Mouse (Mus musculus) macrophage (primary cell): Measurements from ENCODE around the gene Timm13. TPM values are rescaled to one million over a fixed set of nuclear protein-coding genes. Genes with fewer than 3 reads are reported as not detected.

ENCODE experiments used
- polyA plus RNA-seq: library from polyadenylated mRNA; stranded (reverse); fragments of 250-400 nt; gene quantifications from 3 replicates; pipeline ENCODE4 v1.2.4, GENCODE M21; 2018; ENCODE audit warnings: inconsistent platforms

The Timm13 gene
- polyA plus RNA-seq, 1 experiment from 2014 or later = 25.5 TPM

Other genes with a start within 250 kb of the Timm13 start
- gene Btbd2, start 243.9 kb downstream of the Timm13 start, polyA plus RNA-seq = 16.9 to 26.0 TPM (median 21.9 TPM) in 3 replicates
- 75.7 to 134 TPM (median 82.8 TPM) in 3 replicates for gene Mknk2, start 222.9 kb downstream of the Timm13 start, polyA plus RNA-seq
- gene Mob3a, start 199.0 kb downstream of the Timm13 start, polyA plus RNA-seq = 34.5 to 48.6 TPM (median 44.2 TPM) in 3 replicates
- 1.9 to 5.5 TPM (median 2.3 TPM) in 3 replicates for gene Izumo4, start 198.8 kb downstream of the Timm13 start, polyA plus RNA-seq
- 92.5 to 126 TPM (median 111 TPM) in 3 replicates for gene Ap3d1, start 158.7 kb downstream of the Timm13 start, polyA plus RNA-seq
- gene Dot1l, start 145.8 kb downstream of the Timm13 start, polyA plus RNA-seq = 14.1 to 16.7 TPM (median 15.1 TPM) in 3 replicates
- gene Sf3a2, start 102.8 kb downstream of the Timm13 start, polyA plus RNA-seq = 30.3 to 61.7 TPM (median 44.0 TPM) in 3 replicates
- gene Plekhj1, start 102.3 kb downstream of the Timm13 start, polyA plus RNA-seq = 24.5 to 68.8 TPM (median 64.2 TPM) in 3 replicates
- gene Amh, start 95.7 kb downstream of the Timm13 start, polyA plus RNA-seq = 0.15 TPM in 1 of 3 replicates, not detected in the others
- not detected in 3 replicates for gene Jsrp1, start 87.5 kb downstream of the Timm13 start, polyA plus RNA-seq
- gene Oaz1, start 74.3 kb downstream of the Timm13 start, polyA plus RNA-seq = 170 to 604 TPM (median 522 TPM) in 3 replicates
- not detected in 3 replicates for gene Lingo3, start 56.9 kb downstream of the Timm13 start, polyA plus RNA-seq
- 32.4 to 122 TPM (median 57.0 TPM) in 3 replicates for gene Lsm7, start 45.8 kb downstream of the Timm13 start, polyA plus RNA-seq
- gene Sppl2b, start 45.7 kb downstream of the Timm13 start, polyA plus RNA-seq = 8.7 to 16.8 TPM (median 15.4 TPM) in 3 replicates
- not detected in 3 replicates for gene Tmprss9, start 29.1 kb downstream of the Timm13 start, polyA plus RNA-seq
- 6.2 to 17.4 TPM (median 7.2 TPM) in 3 replicates for gene Lmnb2, start 17.3 kb upstream of the Timm13 start, polyA plus RNA-seq
- gene Gadd45b, start 29.1 kb upstream of the Timm13 start, polyA plus RNA-seq = 45.9 to 89.8 TPM (median 71.3 TPM) in 3 replicates
- gene Gng7, start 114.0 kb upstream of the Timm13 start, polyA plus RNA-seq = 0.88 to 1.1 TPM (median 0.93 TPM) in 3 replicates
- gene Diras1, start 124.7 kb upstream of the Timm13 start, polyA plus RNA-seq = not detected in 3 replicates
- gene Slc39a3, start 136.5 kb upstream of the Timm13 start, polyA plus RNA-seq = 6.1 to 14.7 TPM (median 14.6 TPM) in 3 replicates
- gene Sgta, start 159.2 kb upstream of the Timm13 start, polyA plus RNA-seq = 65.8 to 82.0 TPM (median 68.8 TPM) in 3 replicates
- 7.4 to 19.1 TPM (median 9.9 TPM) in 3 replicates for gene Thop1, start 169.1 kb upstream of the Timm13 start, polyA plus RNA-seq
- gene Creb3l3, start 197.9 kb upstream of the Timm13 start, polyA plus RNA-seq = 0.75 to 1.1 TPM (median 0.85 TPM) in 3 replicates
- gene Map2k2, start 204.9 kb upstream of the Timm13 start, polyA plus RNA-seq = 31.4 to 102 TPM (median 93.5 TPM) in 3 replicates
- 48.1 to 55.4 TPM (median 52.8 TPM) in 3 replicates for gene Zbtb7a, start 234.3 kb upstream of the Timm13 start, polyA plus RNA-seq